Mouse (Mus musculus): ENCODE measurements at regions not wholly inside any gene's neighbourhood (a gene's known extent, or its start where the extent isn't known, plus 50 kb on each side); places are given as distances from the start of the nearest gene placed in this dataset.

GRCm38 (mm10) chr10:96330639-96331487 lies 194.5 kb downstream of the Gm5426 start:
- TF ChIP-seq E2F4 (IDR thresholded peaks at IDR 0.05; ENCODE audit: insufficient replicate concordance, low read depth, low read length) (no peak), CHD2 (IDR thresholded peaks at IDR 0.05; ENCODE audit: low read length) (no peak), SMC3 (IDR thresholded peaks at IDR 0.05; ENCODE audit: low read depth, low read length) (no peak), EP300 (IDR thresholded peaks at IDR 0.05; ENCODE audit: low read length) (peak; percentile 73; the same call in 1 of the 2 replicates)

Measured in CH12.LX (cell line).